Mouse (Mus musculus) gastrocnemius, postnatal 25 days (tissue): ENCODE measurements around the gene Dvl1. TPM values are rescaled to one million over a fixed set of nuclear protein-coding genes. Genes with fewer than 3 reads are reported as not detected.

Experiments used
- DNase-seq: peaks from one replicate; pipeline ENCODE4 v3.0.0; 2022
- total RNA-seq, 2 experiments: library from RNA; stranded (reverse); gene quantifications; 1 replicate in 1 of 2; 2 replicates in 1 of 2; pipeline ENCODE4 v1.2.3; 2021

The Dvl1 gene
- total RNA-seq, 2 experiments from 2014 or later = 100.0 to 103 TPM

- DNase-seq = no peak
These were observed 61.1 kb downstream of the Dvl1 start for GRCm38 (mm10) chr4:155908281-155908680.

GRCm38 (mm10) chr4:155908751-155909150 lies 61.5 kb downstream of the Dvl1 start:
- DNase-seq = no peak

Other genes with a start within 250 kb of the Dvl1 start
- gene Slc35e2, start 246.0 kb upstream of the Dvl1 start, total RNA-seq = 1 to 10 TPM; 3.7 TPM
- 10 to 100 TPM; 25.9 to 26.1 TPM for gene Cdk11b, start 222.5 kb upstream of the Dvl1 start, total RNA-seq
- not detected for gene Gm10563, start 202.0 kb upstream of the Dvl1 start, total RNA-seq
- 1 to 10 TPM; 3.0 to 5.0 TPM for gene Mmp23, start 194.0 kb upstream of the Dvl1 start, total RNA-seq
- gene Mib2, start 178.2 kb upstream of the Dvl1 start, total RNA-seq = 10 to 100 TPM; 14.4 to 14.5 TPM
- gene Fndc10, start 153.1 kb upstream of the Dvl1 start, total RNA-seq = 1 to 10 TPM; 1.5 to 1.7 TPM
- 10 to 100 TPM; 32.4 to 36.3 TPM for gene Ssu72, start 142.6 kb upstream of the Dvl1 start, total RNA-seq
- gene Tmem240, start 112.6 kb upstream of the Dvl1 start, total RNA-seq = under 1 TPM; 0.26 to 0.27 TPM
- gene Atad3a, start 86.3 kb upstream of the Dvl1 start, total RNA-seq = 10 to 100 TPM; 26.3 to 31.4 TPM
- 1 to 10 TPM; 5.0 to 5.4 TPM for gene Vwa1, start 72.7 kb upstream of the Dvl1 start, total RNA-seq
- gene Tmem88b, start 61.5 kb upstream of the Dvl1 start, total RNA-seq = under 1 TPM; 0.88 to 0.92 TPM
- not detected for gene Ankrd65, start 57.0 kb upstream of the Dvl1 start, total RNA-seq
- 10 to 100 TPM; 45.1 to 47.7 TPM for gene Mrpl20, start 44.5 kb upstream of the Dvl1 start, total RNA-seq
- 10 to 100 TPM; 20.4 to 26.6 TPM for gene Ccnl2, start 34.9 kb upstream of the Dvl1 start, total RNA-seq
- gene Aurkaip1, start 16.1 kb upstream of the Dvl1 start, total RNA-seq = 10 to 100 TPM; 68.4 to 70.9 TPM
- gene Mxra8, start 7.7 kb upstream of the Dvl1 start, total RNA-seq = 10 to 100 TPM; 37.5 to 37.6 TPM
- gene Tas1r3, start 16.0 kb downstream of the Dvl1 start, total RNA-seq = under 1 TPM in 1 of 2 experiments, not detected in 1; 0.11 TPM
- gene Cptp, start 22.0 kb downstream of the Dvl1 start, total RNA-seq = 10 to 100 TPM; 15.6 to 16.6 TPM
- 10 to 100 TPM; 14.1 to 17.9 TPM for gene Ints11, start 22.1 kb downstream of the Dvl1 start, total RNA-seq
- 10 to 100 TPM; 10.2 to 11.2 TPM for gene Pusl1, start 44.4 kb downstream of the Dvl1 start, total RNA-seq
- 10 to 100 TPM in 1 of 2 experiments, 1 to 10 TPM in 1; 7.2 to 10.4 TPM for gene Acap3, start 44.4 kb downstream of the Dvl1 start, total RNA-seq
- 10 to 100 TPM; 50.2 to 50.8 TPM for gene Ube2j2, start 96.4 kb downstream of the Dvl1 start, total RNA-seq
- 10 to 100 TPM; 14.7 to 16.1 TPM for gene C1qtnf12, start 114.9 kb downstream of the Dvl1 start, total RNA-seq
- gene B3galt6, start 145.2 kb downstream of the Dvl1 start, total RNA-seq = 1 to 10 TPM; 1.2 to 1.6 TPM
- 10 to 100 TPM; 67.0 to 79.3 TPM for gene Sdf4, start 145.5 kb downstream of the Dvl1 start, total RNA-seq
- gene Tnfrsf4, start 166.4 kb downstream of the Dvl1 start, total RNA-seq = under 1 TPM; 0.51 to 0.80 TPM
- gene Tnfrsf18, start 178.8 kb downstream of the Dvl1 start, total RNA-seq = not detected
- gene Ttll10, start 212.0 kb downstream of the Dvl1 start, total RNA-seq = not detected